Mouse (Mus musculus): ENCODE measurements around the gene Asrgl1. TPM values are rescaled to one million over a fixed set of nuclear protein-coding genes. Genes with fewer than 3 reads are reported as not detected.
A peak's percentile ranks its signal among the peaks of the same experiment; 100 is the strongest.
"Not testable (repeated sequence)": the region's sequence is repeated elsewhere in the genome, so short reads cannot be mapped to it uniquely, and the experiment has no call there.

Gene Asrgl1
- total RNA-seq, 1 experiment from 2014 or later, result 6.9 TPM

DNA sequence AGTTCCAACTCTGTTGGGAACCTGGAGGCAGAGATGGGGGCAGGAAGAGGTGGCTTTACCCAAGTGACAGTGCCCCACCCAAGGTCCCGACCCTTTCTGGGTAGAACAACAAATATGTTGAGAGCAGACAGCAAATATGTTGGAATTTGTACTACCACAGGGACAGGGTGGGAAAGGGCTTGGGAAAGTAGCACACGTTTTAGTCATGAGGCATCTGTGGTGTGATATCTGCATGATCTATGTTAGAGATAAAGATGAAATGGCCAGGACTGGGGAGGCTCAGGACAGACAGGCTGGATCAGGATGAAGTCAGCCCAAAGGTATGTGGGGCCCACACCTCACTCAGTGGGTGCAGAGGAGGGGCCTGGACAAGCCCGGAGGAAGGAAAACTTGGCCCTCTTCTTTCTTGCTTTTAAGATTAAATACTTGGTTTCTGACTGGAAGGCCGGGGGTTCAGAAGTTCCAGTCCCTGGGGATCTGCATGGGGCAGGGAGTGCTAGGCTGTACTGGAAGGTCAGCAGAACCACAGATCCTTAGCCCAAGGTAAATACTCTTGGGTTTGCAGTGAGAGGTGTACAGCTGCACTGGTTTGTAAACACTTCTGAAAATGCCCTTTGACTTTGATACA lies 28.6 kb downstream of the Asrgl1 start:
- ATAC-seq (ENCODE audit: extremely low read depth, insufficient number of reproducible peaks, low FRiP score, poor library complexity, severe bottlenecking), result no peak

DNA sequence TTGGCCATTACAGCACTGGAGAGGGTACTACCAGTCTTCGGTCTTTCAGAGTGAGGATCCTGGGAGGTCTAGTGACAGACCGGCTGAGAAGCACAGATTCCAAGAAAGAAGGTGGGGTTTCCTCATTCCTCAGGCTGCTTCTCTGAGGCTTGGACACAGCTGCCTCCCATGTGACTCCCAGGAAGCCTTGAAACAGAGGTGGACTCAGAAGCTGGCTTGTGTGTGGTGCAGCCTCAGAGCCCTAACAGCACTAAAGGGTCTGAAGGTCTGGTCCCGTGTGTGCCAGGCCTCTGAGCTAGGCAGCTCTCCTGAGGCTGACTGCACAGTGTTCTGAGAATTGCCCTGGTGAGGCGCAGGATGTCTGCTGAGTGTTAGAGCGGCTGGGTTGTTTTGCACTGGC lies 29.3 kb downstream of the Asrgl1 start:
- no peak for ATAC-seq (ENCODE audit: extremely low read depth, insufficient number of reproducible peaks, low FRiP score, poor library complexity, severe bottlenecking)

DNA sequence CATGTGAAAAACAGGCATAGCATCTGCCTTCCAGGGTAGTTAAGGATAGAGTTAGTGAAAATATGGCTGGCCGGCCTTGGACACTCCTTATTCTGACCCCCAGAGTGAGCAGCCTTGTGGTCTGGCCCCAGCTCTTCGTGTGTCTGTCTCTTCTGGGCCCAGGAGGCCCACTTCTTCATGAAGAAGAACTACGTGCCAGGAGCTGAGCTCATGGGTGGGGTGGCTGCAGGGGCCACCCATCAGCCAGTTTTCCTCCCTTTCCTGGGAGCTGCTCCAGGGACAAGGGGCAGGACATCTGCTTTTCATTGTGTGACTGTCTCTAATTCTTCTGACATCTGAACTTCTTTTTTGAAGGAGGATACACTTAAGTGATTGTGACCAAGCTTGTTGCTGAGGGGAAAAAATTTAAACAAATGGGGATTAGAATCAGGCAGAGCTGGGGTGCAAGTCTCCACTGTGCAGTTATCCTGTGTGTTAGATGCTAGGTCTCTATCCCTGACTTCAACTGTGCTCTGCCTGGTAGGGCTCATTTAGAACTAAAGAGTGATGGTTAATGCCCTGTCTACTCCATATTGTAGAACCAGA lies 30.2 kb downstream of the Asrgl1 start:
- ATAC-seq (ENCODE audit: extremely low read depth, insufficient number of reproducible peaks, low FRiP score, poor library complexity, severe bottlenecking), result no peak

DNA sequence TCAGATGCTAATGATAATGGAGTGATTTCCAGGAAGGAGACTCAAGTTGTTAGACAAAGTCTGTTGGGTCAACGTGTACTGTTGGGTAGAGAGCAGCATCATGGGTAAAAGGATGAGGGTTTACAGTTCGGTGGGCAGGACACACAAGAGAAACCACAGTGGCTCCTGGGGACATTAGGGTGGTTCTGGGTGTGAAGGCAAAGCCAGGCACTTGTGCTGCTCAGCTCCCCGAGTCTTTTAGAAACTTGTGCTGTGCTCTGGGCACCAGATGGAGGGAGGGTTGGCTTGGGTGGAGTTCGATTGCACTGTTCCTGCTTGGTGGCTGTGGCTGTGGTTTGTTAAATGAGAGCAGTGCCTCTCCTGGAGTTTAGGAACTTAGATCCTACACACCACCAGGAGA lies 31.4 kb downstream of the Asrgl1 start:
- ATAC-seq (ENCODE audit: extremely low read depth, insufficient number of reproducible peaks, low FRiP score, poor library complexity, severe bottlenecking), result peak; percentile 44; the same call in 1 of the 2 replicates

GRCm38 (mm10) chr19:9101062-9101457 lies 34.4 kb downstream of the Asrgl1 start:
- no peak for ATAC-seq (ENCODE audit: extremely low read depth, insufficient number of reproducible peaks, low FRiP score, poor library complexity, severe bottlenecking)

DNA sequence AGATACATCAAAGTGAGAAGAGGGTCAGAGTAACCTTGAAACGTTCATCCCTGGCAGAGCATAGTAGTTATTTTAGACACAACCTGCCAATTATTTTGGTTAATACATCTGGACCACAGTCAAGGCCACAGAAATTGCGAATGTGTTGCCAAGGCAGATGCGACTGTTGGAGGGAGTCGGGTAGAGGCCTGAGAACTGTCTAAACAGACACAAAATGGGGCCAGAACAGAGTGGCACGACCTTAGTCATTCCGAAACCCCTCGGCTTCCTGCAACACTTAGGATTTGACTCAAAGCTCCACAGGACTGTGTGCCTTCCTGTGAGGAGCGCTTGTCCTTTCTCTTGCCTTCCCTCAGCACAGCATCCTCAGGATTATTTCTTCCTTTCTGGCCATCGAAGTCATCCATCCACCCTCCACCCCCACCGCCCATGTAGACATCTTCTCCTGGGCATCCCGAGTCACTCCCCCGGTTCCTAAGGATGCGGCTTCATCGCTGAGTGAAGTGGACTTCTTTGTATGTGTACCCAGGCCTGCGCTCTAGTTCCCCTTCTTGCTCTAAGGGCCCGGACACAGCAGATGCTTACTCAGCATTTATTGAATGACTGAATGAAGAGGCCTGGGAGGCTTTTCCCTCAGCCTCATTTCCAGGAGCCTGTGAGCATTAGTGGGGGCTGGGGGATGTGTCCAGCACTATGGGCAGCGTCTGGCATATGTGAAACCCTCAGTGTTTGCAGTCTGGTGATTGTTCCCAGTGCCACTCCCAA lies 35.0 kb downstream of the Asrgl1 start:
- ATAC-seq (ENCODE audit: extremely low read depth, insufficient number of reproducible peaks, low FRiP score, poor library complexity, severe bottlenecking), result no peak

DNA sequence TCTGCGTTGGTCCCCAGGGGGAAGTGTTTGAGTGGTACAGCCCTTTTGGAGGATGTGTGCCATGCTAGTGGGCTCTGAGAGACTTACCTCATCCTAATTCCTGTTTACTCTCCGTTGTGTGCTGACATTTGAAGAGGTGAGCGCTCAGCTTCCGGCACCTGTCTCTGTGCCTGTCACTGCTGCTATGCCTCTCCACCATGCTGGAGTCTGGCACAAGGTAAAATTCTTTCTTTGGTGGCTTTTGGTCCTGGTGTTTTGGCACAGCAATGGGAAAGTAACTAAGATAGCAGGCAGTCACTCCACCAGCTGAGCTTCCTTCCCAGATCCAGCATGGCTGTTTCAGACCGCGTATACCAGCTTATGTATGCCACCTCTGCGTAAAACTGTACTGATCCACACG lies 35.7 kb downstream of the Asrgl1 start:
- ATAC-seq (ENCODE audit: extremely low read depth, insufficient number of reproducible peaks, low FRiP score, poor library complexity, severe bottlenecking), result no peak

GRCm38 (mm10) chr19:9097441-9097840 lies 38.0 kb downstream of the Asrgl1 start:
- ATAC-seq (ENCODE audit: extremely low read depth, insufficient number of reproducible peaks, low FRiP score, poor library complexity, severe bottlenecking), result no peak

GRCm38 (mm10) chr19:9095111-9095510 lies 40.3 kb downstream of the Asrgl1 start:
- no peak for ATAC-seq (ENCODE audit: extremely low read depth, insufficient number of reproducible peaks, low FRiP score, poor library complexity, severe bottlenecking)

DNA sequence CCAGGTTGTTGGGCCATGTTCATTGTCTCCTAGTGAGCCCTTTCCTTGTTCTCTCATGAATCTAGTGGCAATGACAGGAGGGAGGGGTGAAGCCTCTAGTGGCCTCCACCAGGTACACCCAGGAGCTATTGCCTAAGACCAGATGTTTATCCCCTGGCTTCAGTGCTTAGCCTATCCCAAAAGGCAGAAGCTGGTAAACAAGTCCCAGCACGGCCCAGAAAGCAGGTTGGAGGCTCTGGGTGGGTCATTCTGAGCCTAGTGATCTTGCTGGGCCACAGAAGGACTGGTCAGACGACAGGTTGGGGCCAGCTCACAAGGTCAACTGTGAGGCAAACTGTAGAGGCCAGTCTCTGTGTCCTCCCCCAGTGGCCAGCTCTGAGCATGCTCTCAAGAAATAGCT lies 44.7 kb downstream of the Asrgl1 start:
- ATAC-seq (ENCODE audit: extremely low read depth, insufficient number of reproducible peaks, low FRiP score, poor library complexity, severe bottlenecking), result no peak

GRCm38 (mm10) chr19:9090191-9090590 lies 45.2 kb downstream of the Asrgl1 start:
- ATAC-seq (ENCODE audit: extremely low read depth, insufficient number of reproducible peaks, low FRiP score, poor library complexity, severe bottlenecking), result no peak

DNA sequence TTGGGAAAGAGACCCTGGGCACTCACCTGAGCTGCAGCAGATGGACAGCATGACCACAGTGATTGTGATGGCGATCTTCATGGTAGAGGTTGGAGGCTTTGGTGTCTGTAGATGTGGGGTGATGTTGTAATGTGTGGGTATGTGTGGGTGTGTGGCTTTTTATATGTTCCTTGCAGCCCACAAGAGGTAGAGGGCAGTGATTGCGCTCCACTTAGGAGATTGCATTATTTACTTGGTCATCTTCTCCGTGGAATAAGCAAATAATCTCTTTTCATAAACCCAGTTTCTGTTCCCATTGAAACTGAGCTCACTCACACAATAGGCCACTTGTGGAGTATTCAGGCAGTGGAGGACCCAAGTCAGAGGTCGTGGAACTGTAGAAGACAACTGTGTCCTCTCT lies 47.6 kb downstream of the Asrgl1 start, which contains the start of gene Scgb1a1:
Scgb1a1 (minus strand) TSS at position 138 of the 400 bp plus-strand sequence.
- ATAC-seq (ENCODE audit: extremely low read depth, insufficient number of reproducible peaks, low FRiP score, poor library complexity, severe bottlenecking), result no peak

DNA sequence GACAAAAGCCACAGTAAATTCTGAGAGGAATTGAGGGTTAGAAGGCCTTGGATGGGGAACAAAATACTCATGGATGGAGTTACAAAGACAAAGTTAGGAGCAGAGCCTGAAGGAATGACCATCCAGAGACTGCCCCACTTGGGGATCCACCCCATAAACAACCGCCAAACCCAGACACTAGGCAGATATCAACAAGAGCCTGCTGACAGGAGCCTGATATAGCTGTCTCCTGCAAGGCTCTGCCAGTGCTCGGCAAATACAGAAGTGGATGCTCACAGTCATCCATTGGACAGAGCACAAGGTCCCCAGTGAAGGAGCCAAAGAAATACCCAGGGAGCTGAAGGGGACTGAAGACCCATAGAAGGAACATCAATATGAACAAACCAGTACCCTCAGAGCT lies 51.5 kb downstream of the Asrgl1 start:
- ATAC-seq (ENCODE audit: extremely low read depth, insufficient number of reproducible peaks, low FRiP score, poor library complexity, severe bottlenecking), result not testable (repeated sequence)

GRCm38 (mm10) chr19:9083010-9083355 lies 52.5 kb downstream of the Asrgl1 start:
- ATAC-seq (ENCODE audit: extremely low read depth, insufficient number of reproducible peaks, low FRiP score, poor library complexity, severe bottlenecking), result no peak

DNA sequence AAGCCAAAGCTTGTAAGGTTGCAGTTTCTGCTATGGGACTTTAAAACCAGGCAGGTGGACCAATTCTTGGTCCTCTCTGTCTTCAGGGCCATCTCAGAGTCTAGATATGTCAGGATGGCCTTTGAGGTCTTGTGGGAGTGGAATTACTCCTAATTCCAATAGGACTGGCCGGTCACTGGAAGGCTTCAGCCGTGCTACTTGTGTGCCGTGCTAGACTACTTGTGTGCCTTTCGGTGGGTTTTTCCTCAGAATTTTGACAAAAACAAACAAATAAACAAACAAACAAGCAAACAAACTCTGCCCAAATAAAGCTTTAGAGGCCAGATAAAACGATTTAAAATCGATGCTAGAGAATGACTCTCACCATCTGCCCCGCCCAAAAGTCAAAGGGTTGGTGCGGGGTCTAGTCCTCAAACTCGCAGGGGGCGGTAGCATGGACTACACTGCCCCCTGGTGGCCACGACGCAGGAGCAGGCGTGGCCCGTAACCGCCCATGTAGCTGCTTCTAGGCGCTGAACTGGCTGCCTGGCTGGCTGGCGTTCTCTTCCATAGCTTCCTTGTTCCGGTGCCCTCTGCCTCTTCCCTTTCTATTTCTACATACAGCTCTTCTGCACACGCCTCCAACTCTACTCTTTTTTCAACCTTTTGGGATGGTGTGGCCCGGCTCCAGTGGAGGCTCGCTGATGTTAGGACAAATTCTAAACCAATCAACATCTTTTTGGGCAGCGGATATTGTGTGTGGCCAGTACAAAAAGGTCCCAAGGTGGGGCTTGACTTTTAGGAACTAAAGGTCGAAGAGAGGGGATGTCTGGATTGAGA lies 53.0 kb downstream of the Asrgl1 start:
- ATAC-seq (ENCODE audit: extremely low read depth, insufficient number of reproducible peaks, low FRiP score, poor library complexity, severe bottlenecking), result peak; percentile 89

GRCm38 (mm10) chr19:9081311-9082190 lies 53.9 kb downstream of the Asrgl1 start:
- no peak for ATAC-seq (ENCODE audit: extremely low read depth, insufficient number of reproducible peaks, low FRiP score, poor library complexity, severe bottlenecking)

GRCm38 (mm10) chr19:9079916-9080315 lies 55.5 kb downstream of the Asrgl1 start:
- no peak for ATAC-seq (ENCODE audit: extremely low read depth, insufficient number of reproducible peaks, low FRiP score, poor library complexity, severe bottlenecking)

GRCm38 (mm10) chr19:9076982-9077660 lies 58.3 kb downstream of the Asrgl1 start:
- no peak for ATAC-seq (ENCODE audit: extremely low read depth, insufficient number of reproducible peaks, low FRiP score, poor library complexity, severe bottlenecking)
